Mouse (Mus musculus): ENCODE measurements around the gene Zdhhc1.
A peak's percentile ranks its signal among the peaks of the same experiment; 100 is the strongest.

Gene Zdhhc1

GRCm38 (mm10) chr8:105496439-105497180 lies at the start of gene Zdhhc1:
Gene Zdhhc1, minus strand, starts transcription at chr8:105496902.
- peak; percentile 92 for DNase-seq (ENCODE audit: low spot score)

GRCm38 (mm10) chr8:105545249-105545648 lies 48.5 kb upstream of the Zdhhc1 start:
- DNase-seq (ENCODE audit: low spot score): no peak

DNA sequence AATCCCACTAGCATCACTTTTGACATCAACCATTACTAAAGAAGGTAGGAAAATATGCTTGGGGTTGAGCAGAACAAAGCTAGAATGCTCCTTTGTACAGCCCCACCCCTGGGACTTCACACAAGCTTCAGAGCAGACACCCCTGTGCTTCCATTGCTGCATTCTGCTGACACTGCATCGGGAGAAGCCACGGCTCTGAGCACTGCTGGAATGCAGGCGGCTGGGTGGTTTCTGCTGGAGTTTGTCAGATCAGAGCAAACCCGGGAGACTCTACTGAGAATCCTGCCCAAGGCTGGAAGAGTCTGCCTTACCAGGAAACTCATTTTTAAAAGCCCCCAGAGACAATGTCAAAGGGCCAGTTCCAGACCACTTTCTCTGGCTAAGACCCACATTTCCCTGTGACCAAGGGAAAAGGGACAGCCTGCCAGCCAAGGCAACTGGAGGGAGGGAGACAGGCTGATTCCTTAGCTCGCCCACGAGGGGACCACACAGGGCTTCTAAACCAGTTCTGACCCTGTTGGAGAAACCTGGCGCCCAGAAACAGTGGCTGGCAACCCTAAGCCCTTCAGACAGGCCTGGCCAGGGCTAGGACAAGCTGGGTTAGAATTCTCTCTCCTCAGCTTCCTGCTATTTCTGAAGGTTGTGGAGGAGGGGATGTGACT lies 48.0 kb upstream of the Zdhhc1 start:
- DNase-seq (ENCODE audit: low spot score): no peak

DNA sequence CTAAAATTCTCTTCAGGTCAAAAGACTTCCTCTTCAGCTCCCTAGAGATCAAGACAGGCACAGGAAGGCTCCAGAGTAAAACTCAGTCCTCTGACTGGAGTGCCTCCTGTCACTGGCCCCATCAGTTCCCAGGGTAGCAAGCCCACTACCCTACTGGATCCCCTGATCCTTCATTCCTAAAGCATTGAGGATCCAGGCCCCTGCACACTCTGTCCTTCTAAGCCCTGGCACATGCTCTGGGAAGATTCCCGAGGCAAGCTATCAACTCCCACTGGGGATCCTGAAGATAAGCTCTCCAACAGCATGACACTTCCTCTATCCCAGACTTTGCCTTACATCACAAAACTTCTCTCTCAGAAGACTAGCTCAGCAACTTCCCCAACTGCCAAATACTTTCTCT lies 47.0 kb upstream of the Zdhhc1 start:
- no peak for DNase-seq (ENCODE audit: low spot score)

DNA sequence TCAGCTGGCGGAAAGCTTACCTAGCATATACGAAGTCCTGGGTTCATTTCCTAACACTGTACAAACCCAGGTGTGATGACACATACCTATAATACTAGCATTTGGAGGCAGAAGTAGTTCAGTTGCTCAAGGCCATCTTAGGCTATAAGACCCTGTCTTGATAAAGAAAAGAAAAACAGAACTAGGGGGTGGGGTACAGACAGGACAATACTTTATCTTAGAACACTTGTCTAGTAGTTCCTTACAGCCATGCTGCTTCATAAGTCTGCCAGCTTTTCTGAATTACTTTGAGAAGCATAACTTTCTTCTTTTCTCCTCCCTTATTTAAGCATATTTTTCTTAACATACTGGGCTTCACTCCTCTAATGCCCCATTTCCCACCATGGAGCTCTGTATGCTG lies 46.1 kb upstream of the Zdhhc1 start:
- no peak for DNase-seq (ENCODE audit: low spot score)

DNA sequence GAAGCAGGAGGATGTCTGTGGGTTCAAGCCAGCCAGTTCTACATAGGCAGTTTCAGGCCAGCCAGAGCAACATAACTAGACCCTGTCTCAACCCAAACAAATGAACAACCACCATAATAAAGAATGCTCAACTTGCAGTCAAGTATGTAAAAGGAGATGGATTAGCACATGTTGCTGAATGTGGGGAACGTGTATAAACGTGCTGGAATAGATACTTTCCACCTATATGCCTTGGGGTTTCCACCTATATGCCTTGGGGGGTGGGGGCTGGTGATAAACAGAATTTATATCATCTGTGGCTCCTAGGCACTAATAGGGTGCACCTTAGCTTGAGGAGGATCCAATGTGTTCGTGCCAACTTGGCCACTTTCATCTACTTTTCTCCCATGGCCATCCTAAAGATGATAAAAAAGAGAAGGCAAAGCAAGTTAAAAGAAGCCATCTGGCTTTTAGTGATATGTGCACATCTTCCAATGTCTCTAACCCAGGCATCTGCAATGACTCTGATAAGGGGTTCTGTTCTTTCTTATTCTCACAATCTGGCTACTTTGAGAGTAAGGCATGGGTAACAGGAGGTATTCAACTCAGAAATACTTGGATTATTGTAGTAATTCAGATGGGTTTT lies 45.4 kb upstream of the Zdhhc1 start:
- DNase-seq (ENCODE audit: low spot score): no peak

DNA sequence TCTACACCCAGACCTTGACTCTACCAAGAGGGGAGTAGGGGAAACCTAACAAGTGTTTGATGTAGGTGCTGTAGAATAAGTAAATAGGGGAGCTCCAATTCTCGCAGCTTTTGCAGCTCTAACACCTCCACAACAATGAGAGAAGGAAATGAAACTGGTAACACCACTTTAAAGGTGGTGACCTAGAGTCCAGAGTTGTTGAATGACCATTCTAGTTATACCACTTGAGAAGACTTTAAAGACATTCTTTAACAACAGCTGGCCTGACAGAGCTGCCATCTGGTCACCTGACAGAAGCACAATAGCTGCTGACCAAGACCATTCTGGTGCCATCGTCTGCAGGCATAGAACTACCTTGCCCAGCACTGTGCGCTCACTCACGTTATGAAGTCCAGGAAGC lies 42.2 kb upstream of the Zdhhc1 start:
- no peak for DNase-seq (ENCODE audit: low spot score)

- no peak for DNase-seq (ENCODE audit: low spot score)
Measured at GRCm38 (mm10) chr8:105537011-105537677, 40.4 kb upstream of the Zdhhc1 start.

DNA sequence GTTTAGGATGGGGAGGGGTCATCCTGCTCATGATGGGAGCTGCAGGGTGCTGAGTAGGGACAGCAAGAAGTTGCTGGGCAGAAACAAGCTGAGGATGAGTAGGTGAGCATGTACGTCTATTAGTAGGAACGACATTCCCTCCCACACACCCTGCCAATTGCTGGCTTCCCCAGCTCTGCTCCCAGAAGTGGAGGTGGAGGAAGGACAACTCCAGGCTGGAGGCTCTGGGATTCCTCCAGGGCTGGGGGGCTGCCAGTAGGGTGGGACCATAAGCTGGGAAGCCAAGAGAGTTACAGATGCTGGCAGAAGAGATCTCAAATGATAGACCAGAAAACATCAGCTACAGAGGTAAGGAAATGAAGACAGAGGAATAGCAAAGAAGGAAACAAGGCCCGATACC lies 39.8 kb upstream of the Zdhhc1 start:
- DNase-seq (ENCODE audit: low spot score): no peak

DNA sequence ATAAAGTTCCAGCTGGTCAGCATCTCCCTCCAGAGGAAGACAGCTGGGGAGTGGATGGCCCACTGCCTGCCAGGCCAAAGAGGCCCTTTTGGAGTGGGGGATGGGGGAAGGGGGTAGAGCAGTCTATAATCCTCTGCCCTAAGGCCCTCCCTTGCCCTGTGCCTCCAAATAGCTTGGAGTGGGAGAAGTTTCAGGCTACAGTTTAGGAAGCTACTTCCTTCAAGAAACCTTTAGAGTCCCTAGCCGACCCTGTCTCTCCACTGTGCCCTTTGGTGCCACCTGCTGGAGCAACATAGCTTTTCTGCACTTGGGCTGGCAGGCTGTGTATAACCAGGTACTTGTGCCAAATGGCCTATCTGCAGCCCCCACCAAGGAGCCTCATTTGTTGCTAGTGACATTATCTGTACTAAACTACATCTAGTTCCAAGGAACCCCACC lies 37.2 kb upstream of the Zdhhc1 start:
- no peak for DNase-seq (ENCODE audit: low spot score)

DNA sequence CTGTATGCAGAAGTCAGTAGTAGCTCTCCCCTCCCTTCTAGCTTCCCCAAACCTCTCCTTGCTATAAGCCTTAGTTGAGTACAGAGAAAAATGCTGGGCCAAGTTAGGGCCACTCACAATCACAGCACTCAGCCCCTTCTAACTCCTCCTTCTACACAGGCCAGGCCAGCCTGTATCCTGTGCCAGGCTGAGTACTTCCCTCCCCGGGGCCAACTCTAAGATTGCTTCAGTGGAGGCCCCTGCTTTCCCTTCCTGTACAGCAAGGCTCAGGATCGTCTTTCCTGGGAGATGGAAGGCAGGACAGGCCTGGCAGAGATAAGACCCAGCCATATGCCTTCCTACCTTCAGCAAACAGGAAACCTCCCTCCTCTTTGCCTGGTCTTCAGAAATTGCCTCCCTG lies 36.7 kb upstream of the Zdhhc1 start:
- no peak for DNase-seq (ENCODE audit: low spot score)

DNA sequence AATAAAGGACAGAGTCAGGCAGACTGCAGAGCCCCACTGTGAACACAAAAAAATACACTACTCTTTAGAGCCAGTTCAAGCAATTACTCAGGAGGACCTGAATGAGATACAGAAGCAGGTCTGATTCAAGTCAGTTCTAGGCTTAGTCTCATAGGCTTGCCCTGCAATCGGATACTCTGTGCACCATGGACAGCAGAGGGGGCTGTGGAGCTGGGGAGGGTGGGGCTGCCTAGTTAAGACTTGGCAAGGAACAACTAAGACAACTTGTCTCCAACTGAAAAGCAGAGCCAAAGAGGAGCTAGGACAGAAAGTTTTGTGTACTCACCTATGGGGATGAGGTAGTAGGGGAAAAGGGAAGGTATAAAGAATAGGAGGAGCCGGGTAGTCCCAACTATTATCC lies 35.1 kb upstream of the Zdhhc1 start:
- no peak for DNase-seq (ENCODE audit: low spot score)

DNA sequence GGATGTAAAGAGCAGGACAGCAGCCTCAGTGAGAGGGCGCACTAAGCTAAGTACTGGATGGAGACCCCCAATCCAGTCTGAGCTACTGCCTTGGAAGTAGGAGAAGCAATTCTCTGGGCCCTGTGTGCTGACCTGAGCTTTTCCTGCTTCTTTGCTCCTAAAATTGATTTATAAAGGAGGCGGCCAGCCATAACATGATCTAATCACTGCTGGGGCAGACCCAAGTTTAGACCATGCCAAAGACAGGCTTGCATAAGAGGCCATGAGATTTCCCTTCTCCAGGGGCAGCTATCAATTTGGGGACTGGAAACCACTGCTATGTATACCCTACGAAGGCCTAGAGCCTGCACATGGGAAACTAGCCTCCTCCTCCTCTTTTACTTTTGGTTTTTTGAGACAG lies 32.6 kb upstream of the Zdhhc1 start:
- DNase-seq (ENCODE audit: low spot score): no peak

DNA sequence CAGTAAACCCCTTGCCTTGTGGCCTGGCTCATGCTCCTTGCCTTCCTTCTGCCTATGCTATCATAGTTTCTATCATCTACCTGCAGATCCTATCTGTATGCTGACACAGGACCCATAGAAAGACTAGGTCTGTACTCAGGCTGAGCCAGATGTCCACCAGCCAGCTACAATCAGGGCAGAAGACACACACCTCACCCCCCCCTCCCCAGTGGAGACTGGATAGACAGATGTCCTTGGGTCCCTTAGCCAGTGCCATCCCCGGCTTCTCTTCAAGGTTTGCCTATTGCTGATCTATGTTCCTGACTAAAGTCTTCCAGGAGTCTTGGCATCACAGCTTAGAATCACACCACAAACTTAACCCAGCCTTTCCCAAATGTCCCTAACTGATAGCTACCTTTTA lies 31.5 kb upstream of the Zdhhc1 start:
- no peak for DNase-seq (ENCODE audit: low spot score)

- DNase-seq (ENCODE audit: low spot score): no peak
Measured at GRCm38 (mm10) chr8:105527110-105527509, 30.4 kb upstream of the Zdhhc1 start.

DNA sequence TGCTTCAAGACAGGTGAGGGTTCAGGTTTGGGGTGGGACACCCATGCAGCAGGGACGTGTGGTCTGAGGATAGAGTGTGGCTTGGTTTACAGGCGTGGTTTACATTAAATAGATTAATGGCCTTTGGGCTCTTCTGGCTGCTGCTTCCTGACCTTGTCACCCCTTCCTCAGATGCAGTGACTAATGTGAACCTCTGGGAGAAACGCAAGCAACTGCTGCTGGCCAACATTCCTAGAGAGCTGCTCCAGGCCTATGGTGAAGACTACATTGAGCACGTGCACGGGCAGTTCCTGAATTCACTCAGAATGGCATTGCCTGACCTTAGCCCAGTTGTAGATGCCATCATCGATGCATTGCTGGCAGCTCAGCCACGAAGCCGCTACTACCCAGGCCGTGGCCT lies 26.2 kb upstream of the Zdhhc1 start:
- DNase-seq (ENCODE audit: low spot score): no peak

DNA sequence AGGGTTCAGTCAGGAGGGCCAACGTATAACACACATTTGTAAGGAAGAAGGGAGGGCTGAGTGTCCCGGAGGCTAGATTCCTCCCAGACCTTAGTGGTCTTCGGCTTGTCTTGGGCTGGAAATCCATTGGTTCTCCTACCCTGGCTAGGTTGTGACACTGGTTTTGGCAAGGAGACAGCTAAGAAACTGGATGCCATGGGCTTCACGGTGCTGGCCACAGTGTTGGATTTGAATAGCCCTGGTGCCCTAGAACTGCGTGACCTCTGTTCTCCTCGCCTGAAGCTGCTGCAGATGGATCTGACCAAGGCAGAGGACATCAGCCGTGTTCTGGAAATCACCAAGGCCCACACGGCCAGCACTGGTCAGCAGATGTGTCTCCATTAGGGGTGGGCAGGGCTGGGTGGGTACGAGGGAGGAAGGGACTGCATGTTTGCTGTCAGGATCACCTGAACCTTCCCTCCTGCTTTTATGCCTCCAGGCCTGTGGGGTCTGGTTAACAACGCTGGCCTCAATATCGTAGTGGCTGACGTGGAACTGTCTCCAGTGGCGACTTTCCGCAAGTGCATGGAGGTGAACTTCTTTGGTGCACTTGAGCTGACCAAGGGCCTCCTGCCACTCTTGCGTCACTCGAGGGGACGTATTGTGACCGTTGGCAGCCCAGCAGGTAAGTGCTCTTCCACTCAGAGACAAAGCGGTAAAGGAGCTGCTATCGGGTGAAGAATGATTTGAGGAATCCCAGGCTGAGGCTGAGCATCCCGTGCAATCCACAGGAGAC lies 25.5 kb upstream of the Zdhhc1 start:
- no peak for DNase-seq (ENCODE audit: low spot score)

- DNase-seq (ENCODE audit: low spot score): no peak
Measured at GRCm38 (mm10) chr8:105521061-105521460, 24.4 kb upstream of the Zdhhc1 start.

DNA sequence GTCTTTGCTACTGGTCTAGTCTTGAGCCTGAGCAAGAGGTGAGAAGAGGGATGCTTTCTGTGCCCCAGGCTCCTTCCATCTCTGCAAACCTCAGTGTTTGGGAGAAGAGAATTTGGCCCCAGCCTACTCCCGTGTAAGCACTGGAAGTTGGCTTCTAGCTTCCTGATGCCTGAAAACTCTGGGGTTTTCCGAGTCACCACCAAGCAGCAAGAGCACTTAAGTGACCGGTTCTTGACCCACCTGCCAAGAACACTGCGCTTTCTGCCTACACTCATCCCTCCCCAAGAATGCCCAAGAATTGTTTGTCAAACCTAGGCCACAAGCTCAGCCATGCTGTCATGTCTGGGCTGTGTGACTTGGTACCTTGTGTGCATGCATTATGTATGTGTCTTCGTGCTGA lies 23.8 kb upstream of the Zdhhc1 start:
- DNase-seq (ENCODE audit: low spot score): no peak

- DNase-seq (ENCODE audit: low spot score): no peak
Measured at GRCm38 (mm10) chr8:105519591-105519990, 22.9 kb upstream of the Zdhhc1 start.

DNA sequence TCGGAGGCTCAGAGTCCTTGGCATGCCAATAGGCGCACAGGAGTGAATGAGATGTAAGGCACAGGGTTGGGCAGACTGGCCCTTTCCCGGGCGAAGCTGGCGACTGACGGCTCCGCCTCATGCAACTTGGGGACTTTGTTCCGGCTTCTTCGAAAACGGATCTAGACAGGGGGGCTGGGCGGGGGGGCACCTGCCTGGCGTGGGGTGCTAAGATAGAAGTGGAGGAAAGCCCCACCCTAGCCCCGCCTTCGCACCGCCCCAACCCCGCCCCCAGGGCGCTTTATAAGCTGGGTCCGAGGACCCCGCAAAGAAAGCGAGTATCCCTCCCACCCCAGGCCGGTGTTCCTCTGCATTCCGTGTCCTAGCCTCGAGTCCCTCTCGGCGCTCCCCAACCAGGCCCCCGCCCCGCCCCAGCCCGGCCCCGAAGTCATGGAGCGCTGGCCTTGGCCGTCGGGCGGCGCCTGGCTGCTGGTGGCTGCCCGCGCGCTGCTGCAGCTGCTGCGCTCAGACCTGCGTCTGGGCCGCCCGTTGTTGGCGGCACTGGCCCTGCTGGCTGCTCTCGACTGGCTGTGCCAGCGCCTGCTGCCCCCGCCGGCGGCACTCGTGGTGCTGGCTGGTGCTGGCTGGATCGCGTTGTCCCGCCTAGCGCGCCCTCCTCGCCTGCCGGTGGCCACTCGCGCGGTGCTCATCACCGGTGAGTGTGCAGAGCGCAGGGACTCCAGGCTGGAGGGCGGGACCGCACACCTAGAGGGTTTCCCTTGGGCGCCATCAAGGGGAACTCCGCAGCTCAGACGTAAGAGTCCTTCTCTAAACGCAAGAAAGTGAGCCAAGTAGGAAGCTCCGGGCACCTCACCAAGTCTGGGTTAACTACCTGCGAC lies 22.0 kb upstream of the Zdhhc1 start, which contains the start of gene Hsd11b2:
Gene Hsd11b2 (plus strand): TSS at position 320 of the 878 bp plus-strand sequence.
- no peak for DNase-seq (ENCODE audit: low spot score)

All from testis, postnatal 14 days (tissue).